Comparison of ENCODE assay signal across 10 mouse cellular contexts in the genomic region with DNA sequence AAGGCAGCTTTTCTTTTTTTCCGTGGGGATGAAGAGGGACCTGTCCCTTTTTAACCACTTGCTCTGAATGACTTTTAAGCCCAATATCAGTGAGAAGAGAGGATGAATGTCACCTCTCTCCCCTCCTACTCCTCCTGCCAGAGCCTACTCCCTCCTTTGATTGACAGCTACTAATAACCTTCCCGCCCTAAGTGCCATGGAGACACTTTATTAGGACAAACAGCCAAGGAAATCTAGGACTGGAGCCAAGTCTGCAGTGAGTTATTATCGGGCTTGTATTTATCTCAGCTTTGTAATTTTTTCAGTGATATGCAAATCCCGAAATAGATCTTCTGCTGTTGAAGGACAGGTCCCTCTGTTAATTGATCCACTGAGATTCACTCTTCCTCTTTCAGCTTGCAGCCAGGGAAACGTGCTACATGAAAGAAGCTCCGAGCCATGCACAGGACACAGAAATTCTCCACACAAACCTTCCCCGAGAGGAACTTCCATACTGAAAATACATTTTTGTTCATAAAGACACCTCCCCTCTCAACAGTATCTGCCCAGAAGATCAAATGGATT.
DNase-seq lines count a peak whose midpoint lies in the region; ATAC-seq lines count a peak whose summit lies in the region.
"Had no signal": no experiment of that assay in that cellular context is flagged by ENCODE, and none has a peak within 500 bp of the region (broad histone marks: within the 10 kb centered on the region; RNA-seq: fewer than 3 reads in every experiment).

No protein-coding gene starts in this region.

- H3K4me3 ChIP-seq in neural tube, embryonic 12.5 days = no peak overlapping the region
- no peak overlapping the region for H3K4me3 ChIP-seq in neural tube, embryonic 15.5 days (replicated peaks)
- H3K4me3 ChIP-seq in midbrain, embryonic 16.5 days (ENCODE audit: low read depth, low read length) = no peak overlapping the region

- 47% methylated on average over 7 of the region's 7 CpGs for WGBS in neural tube, embryonic 12.5 days
- WGBS in neural tube, embryonic 15.5 days = 32% methylated on average over 7 of the region's 7 CpGs
- WGBS in midbrain, embryonic 16.5 days = 11% methylated on average over 7 of the region's 7 CpGs

- no peaks in the 10 kb centered on the region for H3K36me3 ChIP-seq in neural tube, embryonic 12.5 days
- H3K36me3 ChIP-seq in neural tube, embryonic 15.5 days = no peaks in the 10 kb centered on the region
- H3K36me3 ChIP-seq in midbrain, embryonic 16.5 days (ENCODE audit: control insufficient read depth, insufficient read depth, low read length) = no peaks in the 10 kb centered on the region

- H3K27ac ChIP-seq in neural tube, embryonic 12.5 days = no peak overlapping the region
- H3K27ac ChIP-seq in neural tube, embryonic 15.5 days (replicated peaks) = no peak overlapping the region
- peak overlapping the region; percentile 54; the same call in 1 of the 2 replicates for H3K27ac ChIP-seq in midbrain, embryonic 16.5 days (ENCODE audit: low read length)
- H3K27ac ChIP-seq: liver, embryonic 14.5 days had no signal

- H3K9me3 ChIP-seq in neural tube, embryonic 12.5 days = no peaks in the 10 kb centered on the region
- H3K9me3 ChIP-seq in neural tube, embryonic 15.5 days (replicated peaks) = no peaks in the 10 kb centered on the region
- H3K9me3 ChIP-seq in midbrain, embryonic 16.5 days (replicated peaks; ENCODE audit: control insufficient read depth, low read length, poor library complexity, severe bottlenecking) = no peaks in the 10 kb centered on the region

- H3K9ac ChIP-seq in neural tube, embryonic 12.5 days = no peak overlapping the region
- no peak overlapping the region for H3K9ac ChIP-seq in neural tube, embryonic 15.5 days (replicated peaks)
- H3K9ac ChIP-seq in midbrain, embryonic 16.5 days (ENCODE audit: low read depth, low read length) = no peak overlapping the region
- H3K9ac ChIP-seq: liver, embryonic 14.5 days had no signal

- intact Hi-C loops in heart, postnatal 10 days (cut with DNase I) = no loop called here
- intact Hi-C loops in gastrocnemius, postnatal 36 days (cut with DNase I) = no loop called here

- H3K4me1 ChIP-seq in neural tube, embryonic 12.5 days = peaks cover 3% of the 10 kb centered on the region; the same call in 1 of the 2 replicates
- 0 out of 2 replicates have a peak, but pooled peaks cover 8% of the 10 kb centered on the region for H3K4me1 ChIP-seq in neural tube, embryonic 15.5 days
- H3K4me1 ChIP-seq in midbrain, embryonic 16.5 days (ENCODE audit: control insufficient read depth, insufficient read depth, low read length) = peaks cover 14% of the 10 kb centered on the region

- no peak overlapping the region for H3K4me2 ChIP-seq in neural tube, embryonic 12.5 days (replicated peaks)
- no peak overlapping the region for H3K4me2 ChIP-seq in neural tube, embryonic 15.5 days
- peak overlapping the region; percentile 31 for H3K4me2 ChIP-seq in midbrain, embryonic 16.5 days (ENCODE audit: low read length)

- 0 out of 2 replicates have a peak, but pooled peaks have one; percentile 61 for ATAC-seq in neural tube, embryonic 12.5 days (ENCODE audit: low FRiP score, low read depth)
- ATAC-seq in neural tube, embryonic 15.5 days (ENCODE audit: low FRiP score) = no peak
- peak; percentile 79 for ATAC-seq in midbrain, embryonic 16.5 days
- ATAC-seq: Patski had no signal

- H3K27me3 ChIP-seq in neural tube, embryonic 12.5 days (replicated peaks) = no peaks in the 10 kb centered on the region
- no peaks in the 10 kb centered on the region for H3K27me3 ChIP-seq in neural tube, embryonic 15.5 days (replicated peaks)
- no peaks in the 10 kb centered on the region for H3K27me3 ChIP-seq in midbrain, embryonic 16.5 days (ENCODE audit: control insufficient read depth, insufficient read depth, low read depth, low read length)
- H3K27me3 ChIP-seq: Patski had no signal

- DNase-seq in adrenal gland, postnatal 10 days = peak; percentile 6
- DNase-seq in adrenal gland, adult 2 months = no peak
- DNase-seq in heart, postnatal 10 days = peak; percentile 29 to 37
- no peak for DNase-seq in adrenal gland, adult 8-10 months
- DNase-seq in gastrocnemius, postnatal 36 days = no peak

Comparison
In these comparisons a context has a peak if more than half of its experiments do, and no peak if none do; other contexts are left out.
1. DNase-seq: peak in adrenal gland, postnatal 10 days (single experiment) and heart, postnatal 10 days (2 of 2); none in adrenal gland, adult 2 months (single experiment), adrenal gland, adult 8-10 months (single experiment) and gastrocnemius, postnatal 36 days (0 of 2).